Mouse (Mus musculus) neural tube, embryonic 14.5 days (tissue): Measurements from ENCODE around the gene Sdr9c7. TPM values are rescaled to one million over a fixed set of nuclear protein-coding genes. Genes with fewer than 3 reads are reported as not detected.
"Not testable (repeated sequence)": the region's sequence is repeated elsewhere in the genome, so short reads cannot be mapped to it uniquely, and the experiment has no call there.

ENCODE experiments used
- ATAC-seq: fragments of 200-750 bp; cut with Nextera tagmentation; 2 replicates; pipeline ENCODE4 v1.8.0; 2017; ENCODE audit warnings: low read depth, mild to moderate bottlenecking, moderate TSS enrichment, moderate library complexity
- H3K27ac ChIP-seq: fragments of 300-500 bp; sonication (generic); 2 replicates; pipeline ENCODE4 v1.5.1; 2014; ENCODE audit warnings: low read depth, mild to moderate bottlenecking, control low read depth, low read length, moderate library complexity, mixed read lengths
- H3K27me3 ChIP-seq: fragments of 300-500 bp; sonication (generic); 2 replicates; pipeline ENCODE4 v1.6.1; 2014; ENCODE audit warnings: low read length; ENCODE audit not compliant: control insufficient read depth, insufficient read depth
- H3K36me3 ChIP-seq: fragments of 300-500 bp; sonication (generic); 2 replicates; pipeline ENCODE4 v1.6.1; 2014; ENCODE audit warnings: low read length, mixed read lengths; ENCODE audit not compliant: control insufficient read depth, insufficient read depth
- H3K4me1 ChIP-seq: fragments of 300-500 bp; sonication (generic); 2 replicates; pipeline ENCODE4 v1.6.1; 2014; ENCODE audit warnings: low read length; ENCODE audit not compliant: control insufficient read depth, insufficient read depth
- H3K4me2 ChIP-seq: fragments of 300-500 bp; sonication (generic); 2 replicates; pipeline ENCODE4 v1.6.1; 2014; ENCODE audit warnings: mild to moderate bottlenecking, low read depth, low read length, control low read depth
- H3K4me3 ChIP-seq: fragments of 300-500 bp; sonication (generic); 2 replicates; pipeline ENCODE4 v1.5.1; 2014; ENCODE audit warnings: low read depth, low read length, control low read depth, mixed read lengths
- H3K9ac ChIP-seq: fragments of 300-500 bp; sonication (generic); replicated peaks from 2 replicates; pipeline ENCODE4 v1.6.1; 2014; ENCODE audit warnings: low read depth, mild to moderate bottlenecking, control low read depth, low read length, mixed read lengths
- H3K9me3 ChIP-seq: fragments of 300-500 bp; sonication (generic); 2 replicates; pipeline ENCODE4 v1.6.1; 2016; ENCODE audit warnings: low read length; ENCODE audit not compliant: control insufficient read depth
- whole genome bisulfite sequencing: fragments of 180-500 bp; shearing (Covaris S2); extraction: QIAGEN DNeasy Blood & Tissue Kit; methylation state at CpG from one replicate; pipeline ENCODE4 v1.1.7; 2014; 5-methylcytosine and 5-hydroxymethylcytosine counted together
- polyA plus RNA-seq: library from polyadenylated mRNA; unstranded; fragments of >200 nt; fragmentation: Nextera tagmentation; extraction: Ambion mirVana; gene quantifications from 2 replicates; pipeline ENCODE4 v1.2.1, GENCODE M21; 2014

Sdr9c7 gene
- polyA plus RNA-seq, 1 experiment from 2014 or later = not detected

DNA sequence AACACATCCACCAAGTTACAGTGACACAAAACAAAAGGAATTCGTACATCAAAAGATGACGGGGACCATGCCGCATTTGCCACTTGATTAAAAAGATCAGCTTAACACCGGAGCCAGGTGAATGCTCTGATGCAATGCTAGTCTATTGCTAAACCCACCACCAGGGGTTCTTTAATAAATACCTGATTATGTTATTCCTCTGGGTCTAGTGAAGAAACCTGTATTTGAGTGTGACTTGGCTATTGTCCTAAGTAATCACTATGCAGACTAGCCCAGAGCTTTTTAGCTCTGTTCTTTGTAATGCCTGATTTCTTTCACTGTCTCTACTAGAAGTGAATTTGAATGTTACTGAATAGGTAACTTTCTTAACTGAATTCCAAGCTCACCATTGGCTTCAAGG, 17.3 kb upstream of the Sdr9c7 start:
- WGBS = 91% methylated on average over 4 of the region's 4 CpGs
- Histone ChIP-seq H3K27ac (no peak overlapping the region), H3K4me1 (no peaks in the 10 kb centered on the region), H3K4me2 (no peak overlapping the region), H3K27me3 (no peaks in the 10 kb centered on the region), H3K36me3 (no peaks in the 10 kb centered on the region), H3K9ac (no peak overlapping the region), H3K4me3 (no peak overlapping the region), H3K9me3 (no peaks in the 10 kb centered on the region)
- no peak for ATAC-seq

DNA sequence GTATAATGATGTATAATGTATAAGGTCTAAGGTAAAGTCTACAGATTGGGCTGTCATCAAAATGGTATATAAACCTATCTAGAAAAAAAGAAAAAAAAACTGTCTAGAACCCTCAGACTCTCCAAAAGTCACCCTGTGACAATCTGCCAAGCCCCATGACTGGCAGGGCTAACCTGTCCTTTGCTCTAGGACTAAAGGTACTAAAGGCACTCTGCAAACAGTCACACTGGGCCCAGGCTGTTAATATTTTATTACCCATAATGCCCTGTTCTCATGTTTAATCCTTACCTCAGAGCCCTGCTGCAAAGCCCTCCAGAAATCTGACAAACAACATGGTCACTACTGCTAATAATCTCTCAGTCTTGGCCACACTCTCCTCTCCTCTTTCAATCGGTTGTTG, 11.8 kb upstream of the Sdr9c7 start:
- H3K4me1 ChIP-seq = no peaks in the 10 kb centered on the region
- H3K27me3 ChIP-seq = no peaks in the 10 kb centered on the region
- ATAC-seq = no peak
- H3K9ac ChIP-seq = no peak overlapping the region
- H3K4me3 ChIP-seq = no peak overlapping the region
- no peaks in the 10 kb centered on the region for H3K9me3 ChIP-seq
- no peak overlapping the region for H3K4me2 ChIP-seq
- H3K27ac ChIP-seq = no peak overlapping the region
- WGBS = 60% methylated on average over 1 of the region's 1 CpGs
- H3K36me3 ChIP-seq = no peaks in the 10 kb centered on the region

DNA sequence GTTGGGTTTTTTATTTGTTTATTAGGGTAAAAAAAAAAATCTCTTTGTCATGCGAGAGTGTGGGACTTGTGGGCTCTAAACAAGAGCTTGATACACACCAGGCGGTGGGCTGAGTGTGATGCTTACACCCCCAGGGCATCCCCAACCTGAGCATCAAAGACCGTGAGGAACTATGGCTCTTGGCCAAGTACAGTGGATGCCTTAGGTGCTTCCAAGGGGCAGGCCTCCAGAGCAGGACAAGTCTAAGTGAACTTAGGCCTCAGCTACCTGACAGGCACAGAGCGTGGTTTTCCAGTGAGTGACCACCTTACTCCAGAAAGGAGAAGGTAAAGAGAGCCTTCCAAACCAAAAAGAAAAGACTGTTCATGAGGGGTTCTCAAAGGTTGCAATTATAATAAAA, 11.3 kb upstream of the Sdr9c7 start:
- no peaks in the 10 kb centered on the region for H3K9me3 ChIP-seq
- no peaks in the 10 kb centered on the region for H3K27me3 ChIP-seq
- H3K9ac ChIP-seq = no peak overlapping the region
- no peak for ATAC-seq
- no peak overlapping the region for H3K4me2 ChIP-seq
- no peaks in the 10 kb centered on the region for H3K4me1 ChIP-seq
- no peaks in the 10 kb centered on the region for H3K36me3 ChIP-seq
- H3K27ac ChIP-seq = no peak overlapping the region
- 81% methylated on average over 4 of the region's 4 CpGs for WGBS
- no peak overlapping the region for H3K4me3 ChIP-seq

DNA sequence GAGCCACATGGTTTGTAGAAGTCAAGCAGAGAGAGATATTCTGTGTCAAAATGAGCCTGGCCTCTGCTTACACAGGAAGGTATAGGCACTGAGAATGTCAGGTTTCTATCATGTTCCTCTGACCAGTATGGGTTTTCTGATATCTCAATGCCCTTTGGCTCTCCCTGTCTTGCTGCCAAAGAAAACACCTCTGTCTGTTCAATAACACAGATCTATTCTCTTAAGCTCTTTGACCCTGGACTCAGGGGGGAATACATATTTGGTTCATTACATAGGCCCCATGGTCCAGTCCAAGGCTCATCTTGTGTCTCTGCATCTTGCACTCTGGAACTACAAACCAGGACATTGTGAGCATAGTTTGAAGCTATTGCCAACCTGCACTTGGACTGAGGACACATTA, 9.7 kb upstream of the Sdr9c7 start, which contains the start of gene Rdh7:
Gene Rdh7, minus strand, starts transcription at position 213 of the 400 bp plus-strand sequence.
- no peaks in the 10 kb centered on the region for H3K4me1 ChIP-seq
- H3K4me2 ChIP-seq = no peak within 1 kb of the TSS
- H3K27me3 ChIP-seq = no peaks in the 10 kb centered on the region
- no peak for ATAC-seq
- no peaks in the 10 kb centered on the region for H3K36me3 ChIP-seq
- no peaks in the 10 kb centered on the region for H3K9me3 ChIP-seq
- H3K27ac ChIP-seq = no peak within 1 kb of the TSS
- H3K4me3 ChIP-seq = no peak within 1 kb of the TSS
- H3K9ac ChIP-seq = no peak within 1 kb of the TSS

DNA sequence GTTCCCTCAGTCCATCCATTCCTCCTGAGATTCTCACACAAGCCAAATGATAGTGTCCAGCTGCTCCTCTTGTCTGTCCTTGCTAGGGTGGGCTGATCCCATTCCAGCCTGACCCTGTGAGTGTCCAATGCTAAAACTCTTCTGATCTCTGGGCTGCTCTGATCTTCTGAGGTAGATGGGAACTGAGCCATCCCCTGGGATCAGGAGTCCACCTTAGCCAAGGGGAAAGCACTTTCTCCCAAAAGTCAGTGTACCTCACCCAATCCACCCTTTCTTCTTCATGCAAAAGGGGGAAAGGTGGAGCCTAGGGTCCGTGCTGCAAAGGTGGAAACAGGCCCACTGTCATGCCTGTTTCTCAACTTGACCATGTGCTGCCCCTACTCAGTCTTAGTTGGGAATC, 6.8 kb upstream of the Sdr9c7 start:
- H3K4me2 ChIP-seq = no peak overlapping the region
- H3K27me3 ChIP-seq = no peaks in the 10 kb centered on the region
- H3K9ac ChIP-seq = no peak overlapping the region
- no peaks in the 10 kb centered on the region for H3K4me1 ChIP-seq
- 88% methylated on average over 1 of the region's 1 CpGs for WGBS
- H3K27ac ChIP-seq = no peak overlapping the region
- ATAC-seq = no peak
- H3K9me3 ChIP-seq = no peaks in the 10 kb centered on the region
- H3K4me3 ChIP-seq = no peak overlapping the region
- no peaks in the 10 kb centered on the region for H3K36me3 ChIP-seq

DNA sequence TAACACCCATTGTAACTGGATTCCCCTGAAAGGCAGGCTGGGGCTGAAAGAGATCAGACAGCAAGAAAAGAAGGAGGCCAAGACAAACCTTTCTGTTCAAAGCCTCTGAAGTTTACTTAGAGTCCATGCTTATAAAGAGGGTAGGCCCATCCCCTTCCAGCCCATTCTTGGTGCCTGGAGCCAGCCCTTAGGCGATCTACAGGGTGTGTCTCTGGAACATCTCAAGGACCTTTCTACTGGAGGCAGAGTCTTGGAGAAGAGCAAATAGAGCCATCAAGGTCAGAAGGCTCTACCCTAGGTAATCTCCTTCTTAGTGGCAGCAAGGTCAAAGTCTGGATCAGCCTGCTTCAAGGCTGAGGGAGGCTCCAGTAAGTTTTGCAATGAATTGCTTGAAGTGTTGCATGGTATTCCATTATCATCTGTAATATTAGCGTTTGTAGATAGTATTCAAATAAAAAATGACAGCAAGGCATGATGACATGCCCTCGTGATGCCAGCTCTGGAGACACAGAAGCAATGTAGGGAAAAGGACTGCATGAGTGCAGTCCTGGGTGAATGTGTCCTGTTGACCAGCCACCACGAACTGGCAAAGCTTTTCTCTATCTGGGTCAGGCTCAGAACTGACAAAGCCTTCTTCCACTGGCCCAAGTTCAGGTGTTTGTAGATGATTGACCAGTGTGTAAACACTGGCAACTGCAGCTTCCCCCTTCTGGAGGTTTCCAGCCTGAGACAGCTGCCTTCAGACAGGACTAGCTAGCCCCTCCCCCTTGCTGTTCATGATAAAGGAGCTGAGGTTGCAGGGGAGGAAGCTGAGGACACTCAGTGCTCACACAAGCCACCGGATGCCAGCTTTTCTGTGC, 4.9 kb upstream of the Sdr9c7 start:
- H3K4me2 ChIP-seq, H3K27ac ChIP-seq, H3K27me3 ChIP-seq, H3K9ac ChIP-seq, H3K9me3 ChIP-seq, H3K36me3 ChIP-seq, H3K4me1 ChIP-seq, ATAC-seq, H3K4me3 ChIP-seq: not testable (repeated sequence)
- WGBS = 68% methylated on average over 5 of the region's 5 CpGs

DNA sequence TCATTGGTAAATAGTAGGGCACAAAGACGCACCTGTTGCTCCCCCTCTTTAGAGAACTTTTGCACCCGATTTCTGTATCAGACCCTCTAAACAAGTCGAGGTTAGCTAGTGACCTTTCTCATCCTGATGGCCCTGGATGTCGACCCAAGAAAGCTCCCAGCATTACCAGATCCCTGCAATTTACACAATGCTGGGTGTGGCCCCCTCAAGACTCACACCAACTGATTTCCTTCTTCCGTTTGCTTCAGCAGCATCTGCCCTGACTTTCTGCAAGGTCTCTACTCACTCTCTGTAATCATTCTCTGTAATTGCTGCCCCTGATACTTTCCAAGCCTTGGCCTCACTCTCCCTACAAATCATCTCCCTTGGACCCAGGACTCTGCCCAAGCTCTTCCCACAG, 1.6 kb upstream of the Sdr9c7 start:
- Histone ChIP-seq H3K4me2 (no peak overlapping the region), H3K27me3 (no peaks in the 10 kb centered on the region), H3K9ac (no peak overlapping the region), H3K4me3 (no peak overlapping the region), H3K27ac (no peak overlapping the region), H3K9me3 (no peaks in the 10 kb centered on the region), H3K4me1 (no peaks in the 10 kb centered on the region), H3K36me3 (no peaks in the 10 kb centered on the region)
- 75% methylated on average over 5 of the region's 5 CpGs for WGBS
- ATAC-seq = no peak

DNA sequence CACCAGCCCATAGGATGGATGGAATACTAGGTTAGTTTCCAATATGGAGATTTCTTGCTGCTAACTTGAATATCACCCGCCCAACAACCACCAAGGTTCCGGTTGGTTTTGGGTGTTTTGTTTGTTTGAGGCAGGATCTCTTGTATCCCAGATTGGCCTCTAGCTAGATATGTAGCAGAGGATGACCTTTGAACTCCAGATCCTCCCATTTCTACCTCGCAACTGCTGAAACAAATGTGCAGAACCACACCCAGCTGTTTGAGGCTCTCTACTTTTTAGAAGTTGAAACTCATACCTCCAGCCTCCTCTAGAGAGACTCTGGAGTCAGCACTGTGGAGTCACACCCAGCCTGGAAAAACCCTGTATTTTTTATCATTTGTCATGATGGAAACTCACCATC, 812 bp upstream of the Sdr9c7 start:
- H3K9ac ChIP-seq = no peak overlapping the region
- no peaks in the 10 kb centered on the region for H3K4me1 ChIP-seq
- no peak overlapping the region for H3K4me2 ChIP-seq
- no peaks in the 10 kb centered on the region for H3K36me3 ChIP-seq
- H3K9me3 ChIP-seq = no peaks in the 10 kb centered on the region
- no peaks in the 10 kb centered on the region for H3K27me3 ChIP-seq
- no peak for ATAC-seq
- H3K27ac ChIP-seq = no peak overlapping the region
- H3K4me3 ChIP-seq = no peak overlapping the region
- 91% methylated on average over 3 of the region's 3 CpGs for WGBS

DNA sequence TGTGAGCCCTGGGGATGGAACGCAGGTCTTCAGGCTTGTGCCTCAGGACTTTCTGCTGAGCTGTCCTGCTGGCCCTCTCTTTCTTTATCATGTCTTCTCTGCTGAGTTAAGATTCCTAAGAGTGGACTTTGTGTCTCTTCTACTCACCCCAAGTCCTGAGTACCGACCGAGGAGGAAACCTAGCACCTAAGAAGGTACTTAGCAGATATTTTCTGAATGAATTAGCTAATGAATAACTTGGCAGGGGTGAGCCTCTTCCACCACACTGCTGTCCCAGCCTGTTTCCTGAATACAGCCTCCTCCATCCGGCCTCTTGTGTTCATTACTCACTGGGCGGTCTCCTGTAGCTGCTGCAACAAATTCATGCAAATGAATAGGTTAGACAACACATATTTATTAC, 1.5 kb downstream of the Sdr9c7 start:
- H3K4me1 ChIP-seq = no peaks in the 10 kb centered on the region
- WGBS = 67% methylated on average over 5 of the region's 5 CpGs

More for the DNA sequence above, 1.5 kb downstream of the Sdr9c7 start:
- Histone ChIP-seq H3K9me3 (no peaks in the 10 kb centered on the region), H3K27me3 (no peaks in the 10 kb centered on the region), H3K9ac (no peak overlapping the region), H3K4me2 (no peak overlapping the region), H3K27ac (no peak overlapping the region), H3K36me3 (no peaks in the 10 kb centered on the region), H3K4me3 (no peak overlapping the region)
- no peak for ATAC-seq
